Mouse (Mus musculus): ENCODE measurements around the gene Hmgcl.

Gene Hmgcl

DNA sequence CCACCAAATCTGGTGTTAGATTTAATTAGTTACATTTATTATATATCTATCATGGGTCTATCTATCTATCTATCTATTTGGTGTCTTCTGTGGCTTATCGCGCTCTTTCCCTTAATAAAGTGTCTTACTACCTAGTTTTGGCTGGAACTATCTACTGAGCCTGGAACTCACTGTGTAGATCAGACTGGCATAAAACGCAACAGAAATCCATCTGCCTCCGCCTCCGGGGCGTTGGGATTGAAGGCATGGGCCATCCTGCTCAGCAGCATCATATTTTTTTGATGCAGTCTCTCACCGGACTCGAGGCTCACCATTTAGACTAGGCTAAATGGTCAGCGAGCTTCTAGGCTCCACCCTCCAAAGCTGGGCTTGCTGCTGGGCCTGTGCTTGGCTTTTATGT lies 41.5 kb downstream of the Hmgcl start:
- DNase-seq, result peak; percentile 50

DNA sequence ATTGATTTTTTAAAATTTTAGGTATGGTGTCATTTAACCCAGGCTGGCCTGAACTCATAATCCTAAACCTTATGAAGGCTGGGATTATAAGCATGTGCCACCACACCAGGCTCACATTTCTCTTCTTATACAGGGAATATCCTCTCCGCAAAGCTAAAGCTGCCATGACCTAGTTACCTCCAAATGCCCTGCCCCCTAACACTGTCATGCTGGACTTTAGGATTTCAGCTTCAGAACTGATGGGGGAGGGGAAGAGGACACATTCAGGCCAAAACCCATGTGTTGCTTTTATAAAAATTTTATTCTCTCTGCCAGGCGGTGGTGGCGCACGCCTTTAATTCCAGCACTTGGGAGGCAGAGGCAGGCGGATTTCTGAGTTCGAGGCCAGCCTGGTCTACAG lies 47.7 kb downstream of the Hmgcl start:
- no peak for DNase-seq

DNA sequence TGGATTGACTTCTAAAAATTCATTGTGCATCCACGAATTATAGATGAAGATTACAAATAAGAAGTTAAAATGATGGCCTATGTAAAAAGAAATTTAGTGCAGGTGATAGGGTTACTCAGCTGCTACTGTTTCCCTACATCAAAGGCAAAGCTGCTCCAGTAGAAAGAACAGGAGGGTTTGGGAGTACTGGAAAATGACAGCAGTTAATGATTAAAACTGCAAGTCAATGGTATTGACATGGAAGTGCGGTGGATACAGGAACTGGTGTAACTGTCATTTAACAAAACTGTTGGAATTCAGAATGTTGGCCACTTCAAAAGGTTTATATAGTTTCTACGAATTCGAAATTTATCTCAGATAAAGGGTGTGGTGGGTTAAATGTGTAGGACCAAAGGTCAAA lies 48.9 kb downstream of the Hmgcl start:
- DNase-seq, result no peak

DNA sequence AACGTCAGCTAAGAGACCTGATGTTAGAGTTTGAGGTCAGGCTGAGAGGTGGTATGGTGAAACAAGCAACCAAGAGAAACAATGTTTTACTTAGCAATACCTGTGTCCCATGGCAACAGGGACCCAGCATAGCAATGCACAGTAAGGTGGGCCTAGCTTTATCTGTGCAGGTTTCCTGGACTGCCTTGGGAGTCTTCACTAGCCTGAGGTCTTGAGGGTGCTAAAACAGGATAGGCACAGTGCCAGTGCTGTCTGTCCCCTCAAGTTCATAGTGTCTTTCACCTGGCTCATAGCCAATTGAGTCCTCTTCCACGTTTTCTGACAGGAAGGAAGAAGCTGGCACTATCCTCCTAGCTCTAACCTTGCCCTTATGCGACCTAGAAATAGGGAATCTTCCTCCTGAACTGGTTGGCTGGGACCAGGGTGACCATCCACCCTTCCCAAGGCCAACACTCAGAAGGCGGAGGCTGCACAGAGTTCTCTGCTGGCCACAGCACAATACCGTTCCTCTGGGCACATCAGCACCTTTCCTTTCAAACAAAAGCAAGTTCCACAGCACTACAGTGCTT lies 57.9 kb downstream of the Hmgcl start:
- DNase-seq, result no peak

DNA sequence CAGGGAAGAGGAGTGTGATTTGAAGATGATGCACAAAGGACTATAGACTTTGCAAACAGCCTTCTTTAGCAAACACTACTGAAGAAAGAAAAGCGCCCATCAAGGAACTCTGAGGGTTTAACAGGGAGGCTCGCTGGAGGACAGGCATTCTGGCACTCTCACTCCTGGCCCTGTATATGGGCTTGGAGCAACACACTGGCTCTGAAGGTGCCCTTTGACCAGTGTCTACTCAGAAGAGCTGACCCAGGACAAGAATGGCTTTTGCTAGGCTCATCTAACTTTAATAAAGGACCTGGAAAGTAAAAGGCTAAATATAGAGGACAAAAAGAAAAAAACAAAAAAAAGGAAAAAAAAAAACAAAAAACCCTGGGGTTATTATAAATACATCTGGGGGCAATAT lies 58.7 kb downstream of the Hmgcl start:
- DNase-seq, result no peak

DNA sequence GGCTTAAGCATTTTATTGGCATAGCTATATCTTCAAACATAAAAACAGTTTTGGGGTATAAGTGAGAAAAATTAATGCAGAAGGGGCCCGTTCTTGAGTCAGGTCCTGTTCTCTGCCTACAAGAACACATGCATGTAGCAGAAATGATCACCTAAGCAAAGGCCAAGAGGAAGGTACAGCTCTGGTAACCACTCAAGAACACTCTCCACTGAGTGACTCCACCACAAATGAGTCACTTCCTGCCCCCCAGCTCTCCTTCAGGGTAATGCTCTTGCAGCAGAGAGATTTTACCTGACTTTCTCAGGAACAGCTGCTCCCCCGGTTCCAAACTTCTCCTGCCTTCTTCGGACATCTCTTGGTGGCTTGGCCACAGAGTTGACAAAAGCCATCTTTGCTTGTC lies 60.6 kb downstream of the Hmgcl start:
- no peak for DNase-seq

DNA sequence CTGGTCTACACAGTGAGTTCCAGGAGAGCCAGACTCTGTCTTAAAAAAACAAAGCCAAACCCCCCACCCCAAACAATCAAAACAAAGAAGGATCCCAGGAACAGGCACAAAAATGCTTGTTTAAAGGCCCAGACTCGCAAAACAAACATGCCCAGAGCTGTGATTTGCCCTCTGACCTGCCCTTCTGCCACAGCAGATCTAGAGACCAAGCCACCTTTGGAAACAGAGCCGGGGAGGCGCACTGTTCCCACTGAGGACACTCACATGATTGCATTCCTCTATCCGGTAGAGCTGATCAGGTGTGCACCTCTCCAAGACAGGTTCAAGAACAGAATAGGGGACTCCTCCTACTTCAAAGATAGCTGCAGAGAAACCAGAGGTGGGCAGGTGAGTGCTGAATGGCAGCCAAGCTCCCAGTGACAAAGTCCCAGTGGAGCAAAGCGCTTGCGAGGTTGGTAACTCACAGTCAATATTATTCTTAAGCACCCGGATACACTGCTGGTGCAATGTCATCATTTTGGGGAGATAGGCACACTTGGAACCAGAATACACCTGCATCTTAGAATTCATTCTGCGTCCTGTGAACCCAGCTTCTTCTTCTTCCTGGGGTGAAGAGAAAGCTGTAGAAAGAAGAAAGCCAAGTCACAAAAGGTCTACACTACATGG lies 62.7 kb downstream of the Hmgcl start:
- DNase-seq, result no peak

DNA sequence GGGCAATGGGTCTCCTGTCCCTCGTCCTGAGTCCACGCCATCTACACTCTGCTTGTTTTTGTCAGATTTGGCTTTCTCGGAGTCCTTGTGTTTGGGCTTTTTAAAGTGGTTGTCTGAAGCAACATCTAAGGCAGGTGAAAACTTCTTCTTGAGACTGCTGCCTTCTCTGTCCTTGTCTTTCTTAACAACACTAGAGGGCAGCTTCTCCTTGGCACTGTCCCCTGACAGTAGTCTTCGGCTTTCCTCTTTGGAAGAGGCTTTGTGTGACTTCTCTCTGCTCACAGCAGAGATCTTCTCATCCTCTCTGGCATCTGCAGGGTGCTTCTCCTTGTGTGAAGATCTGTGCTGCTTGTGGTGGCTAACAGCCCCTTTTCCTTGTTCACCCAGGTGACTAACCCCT lies 64.3 kb downstream of the Hmgcl start:
- no peak for DNase-seq

Data from cerebellum, adult 9-11 months (tissue).